Mouse (Mus musculus) liver, embryonic 11.5 days (tissue): ENCODE data around the gene Agtrap. TPM values are rescaled to one million over a fixed set of nuclear protein-coding genes. Genes with fewer than 3 reads are reported as not detected.
"Not testable (repeated sequence)": the region's sequence is repeated elsewhere in the genome, so short reads cannot be mapped to it uniquely, and the experiment has no call there.

Source experiments
- ATAC-seq: fragments of 200-750 bp; cut with Nextera tagmentation; replicated peaks from 2 replicates; pipeline ENCODE4 v1.8.0; 2017; ENCODE audit warnings: moderate number of reproducible peaks, mild to moderate bottlenecking, moderate TSS enrichment, moderate library complexity; ENCODE audit not compliant: low FRiP score
- DNase-seq: peaks from one replicate; pipeline ENCODE4 v3.0.0-alpha.2; 2017; ENCODE audit warnings: low spot score
- H3K27ac ChIP-seq: fragments of 300-500 bp; sonication (generic); 2 replicates; pipeline ENCODE4 v1.5.1; 2014; ENCODE audit warnings: mild to moderate bottlenecking, low read depth, low read length, control low read depth
- H3K27me3 ChIP-seq: fragments of 300-500 bp; sonication (generic); replicated peaks from 2 replicates; pipeline ENCODE4 v1.6.1; 2014; ENCODE audit warnings: low read length, mixed read lengths; ENCODE audit not compliant: control insufficient read depth, insufficient read depth
- H3K36me3 ChIP-seq: fragments of 300-500 bp; sonication (generic); 2 replicates; pipeline ENCODE4 v1.6.1; 2014; ENCODE audit warnings: mild to moderate bottlenecking, low read length, moderate library complexity, mixed read lengths; ENCODE audit not compliant: control insufficient read depth, insufficient read depth
- H3K4me1 ChIP-seq: fragments of 300-500 bp; sonication (generic); replicated peaks from 2 replicates; pipeline ENCODE4 v1.6.1; 2014; ENCODE audit warnings: low read length, mixed read lengths; ENCODE audit not compliant: control insufficient read depth, insufficient read depth
- H3K4me2 ChIP-seq: fragments of 300-500 bp; sonication (generic); 2 replicates; pipeline ENCODE4 v1.6.1; 2014; ENCODE audit warnings: mild to moderate bottlenecking, control low read depth, moderate library complexity
- H3K4me3 ChIP-seq: fragments of 300-500 bp; sonication (generic); 2 replicates; pipeline ENCODE4 v1.5.1; 2014; ENCODE audit warnings: low read depth, low read length, control low read depth
- H3K9ac ChIP-seq: fragments of 300-500 bp; sonication (generic); 2 replicates; pipeline ENCODE4 v1.6.1; 2014; ENCODE audit warnings: low read depth, low read length, control low read depth
- H3K9me3 ChIP-seq: fragments of 300-500 bp; sonication (generic); 2 replicates; pipeline ENCODE4 v1.6.1; 2016; ENCODE audit warnings: low read length, inconsistent platforms, mixed read lengths; ENCODE audit not compliant: control insufficient read depth
- WGBS: fragments of 180-500 bp; shearing (Covaris S2); extraction: QIAGEN DNeasy Blood & Tissue Kit; methylation state at CpG from one replicate; pipeline ENCODE4 v1.1.7; 2014; 5-methylcytosine and 5-hydroxymethylcytosine counted together
- polyA plus RNA-seq: library from polyadenylated mRNA; unstranded; fragments of >200 nt; fragmentation: Nextera tagmentation; extraction: Ambion mirVana; gene quantifications from 2 replicates; pipeline ENCODE4 v1.2.1, GENCODE M21; 2014

Gene Agtrap
- polyA plus RNA-seq, 1 experiment from 2014 or later: 18.3 TPM

DNA sequence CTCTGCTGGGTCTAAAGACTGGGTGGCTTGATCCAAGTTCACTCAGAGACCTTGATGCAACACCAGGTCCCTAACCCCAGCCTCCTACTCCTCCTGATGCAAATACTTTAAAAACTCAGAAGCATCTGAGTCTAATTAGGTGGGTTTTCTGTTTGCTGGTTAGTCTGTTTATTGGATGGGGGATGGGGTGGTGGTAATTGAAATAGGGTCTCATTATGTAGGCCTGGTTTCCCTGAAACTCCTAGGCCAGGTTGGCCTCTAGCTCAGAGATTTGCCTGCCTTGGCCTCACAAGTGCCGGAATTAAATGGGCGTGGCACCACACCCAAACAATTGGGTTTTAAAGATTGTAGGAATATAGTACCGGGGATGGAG lies 34.8 kb upstream of the Agtrap start:
- DNase-seq: no peak
- H3K27ac ChIP-seq: no peak overlapping the region
- H3K36me3 ChIP-seq: no peaks in the 10 kb centered on the region
- no peaks in the 10 kb centered on the region for H3K9me3 ChIP-seq
- H3K27me3 ChIP-seq: peaks cover 12% of the 10 kb centered on the region
- no peaks in the 10 kb centered on the region for H3K4me1 ChIP-seq
- no peak overlapping the region for H3K9ac ChIP-seq
- ATAC-seq: no peak
- H3K4me2 ChIP-seq: no peak overlapping the region
- WGBS: 70% methylated on average over 3 of the region's 3 CpGs
- no peak overlapping the region for H3K4me3 ChIP-seq

DNA sequence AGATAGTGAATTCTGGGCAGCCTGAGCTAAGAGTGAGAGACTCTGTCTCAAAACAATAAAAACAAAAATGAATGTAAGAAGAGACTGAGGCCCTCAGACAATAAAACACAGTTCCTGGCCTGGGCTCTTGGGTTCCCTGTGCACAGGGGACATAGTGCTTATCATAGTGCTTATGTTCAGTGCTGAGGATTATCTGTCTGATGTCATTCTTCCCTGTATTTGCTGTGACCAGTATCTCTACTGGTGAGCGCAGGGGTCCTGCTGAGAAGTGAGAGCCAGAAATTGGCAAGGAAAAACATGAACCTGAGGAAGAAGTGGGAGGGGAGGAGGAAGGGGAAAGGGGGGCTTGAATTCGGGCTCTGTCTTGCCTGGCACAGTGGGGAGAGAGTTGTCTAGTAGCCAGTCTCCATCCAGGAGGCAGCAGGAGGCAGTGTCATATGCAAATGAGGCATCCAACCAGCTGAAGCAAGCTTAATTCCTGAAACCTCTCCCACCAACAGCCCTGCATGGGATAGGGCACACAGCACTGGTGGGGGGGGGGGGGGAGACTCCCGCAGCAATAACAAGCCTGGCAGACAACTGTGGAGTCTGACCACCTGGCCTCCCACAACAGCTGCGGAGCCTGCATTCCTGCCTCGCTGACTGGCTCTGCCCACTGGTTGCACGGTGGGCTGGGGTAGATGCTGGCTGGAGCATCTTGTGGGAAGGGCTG lies 34.3 kb upstream of the Agtrap start:
- WGBS: 31% methylated on average over 6 of the region's 6 CpGs
- Histone ChIP-seq H3K4me3 (no peak overlapping the region), H3K9ac (no peak overlapping the region), H3K27me3 (peaks cover 7% of the 10 kb centered on the region), H3K4me1 (no peaks in the 10 kb centered on the region), H3K9me3 (no peaks in the 10 kb centered on the region), H3K4me2 (no peak overlapping the region), H3K27ac (no peak overlapping the region), H3K36me3 (no peaks in the 10 kb centered on the region)
- DNase-seq: no peak
- no peak for ATAC-seq

DNA sequence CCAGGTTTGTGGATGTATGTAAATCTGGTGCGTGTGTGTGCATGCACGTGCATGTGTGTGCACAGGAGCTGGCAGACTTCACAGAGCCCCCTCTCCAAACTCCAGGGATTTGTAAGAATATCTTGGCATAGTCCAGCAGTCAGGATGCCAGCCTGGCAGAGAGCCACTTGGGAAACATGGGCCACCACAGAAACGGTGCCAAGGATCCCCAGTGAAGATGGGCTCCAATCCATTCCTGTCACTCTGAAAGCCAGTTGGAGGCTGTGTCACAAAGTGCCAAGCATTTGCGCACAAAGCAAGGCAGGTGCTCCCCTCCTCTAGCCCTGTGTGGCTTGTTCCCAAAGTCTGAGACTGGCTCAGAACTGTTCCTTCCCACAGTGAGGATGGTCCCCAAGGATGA lies 33.5 kb upstream of the Agtrap start:
- peaks cover 5% of the 10 kb centered on the region for H3K27me3 ChIP-seq
- WGBS: 81% methylated on average over 4 of the region's 4 CpGs

DNA sequence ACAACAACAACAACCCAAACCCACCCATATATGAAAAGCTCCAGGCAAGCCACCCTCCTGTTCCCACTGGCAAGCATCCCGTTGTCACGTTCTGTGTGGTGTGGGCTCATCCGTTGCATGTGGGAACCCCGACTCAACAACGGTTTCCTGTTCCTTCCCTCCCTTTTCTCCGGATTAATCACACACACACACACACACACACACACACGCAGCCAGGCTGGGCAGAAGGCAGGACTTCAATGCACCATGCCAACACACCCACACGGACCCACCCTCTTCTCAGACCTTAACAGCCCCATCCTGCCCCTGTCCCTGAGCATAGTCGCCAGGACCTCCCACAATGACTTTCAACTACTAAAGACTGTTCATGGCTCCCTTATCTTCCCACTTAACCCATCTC lies 32.7 kb upstream of the Agtrap start:
- no peaks in the 10 kb centered on the region; the same call in 1 of the 2 replicates for H3K9me3 ChIP-seq
- no peak overlapping the region for H3K4me2 ChIP-seq
- no peak overlapping the region for H3K9ac ChIP-seq
- WGBS: 74% methylated on average over 9 of the region's 9 CpGs
- H3K27ac ChIP-seq: no peak overlapping the region
- H3K36me3 ChIP-seq: no peaks in the 10 kb centered on the region
- no peaks in the 10 kb centered on the region for H3K4me1 ChIP-seq
- H3K4me3 ChIP-seq: no peak overlapping the region
- peaks cover 5% of the 10 kb centered on the region for H3K27me3 ChIP-seq
- DNase-seq (no peak), ATAC-seq (no peak)

More for the DNA sequence above, 33.5 kb upstream of the Agtrap start:
- Histone ChIP-seq H3K4me1 (no peaks in the 10 kb centered on the region), H3K36me3 (no peaks in the 10 kb centered on the region), H3K9ac (no peak overlapping the region), H3K27ac (no peak overlapping the region), H3K9me3 (no peaks in the 10 kb centered on the region; the same call in 1 of the 2 replicates), H3K4me3 (no peak overlapping the region), H3K4me2 (no peak overlapping the region)
- DNase-seq (no peak), ATAC-seq (no peak)

DNA sequence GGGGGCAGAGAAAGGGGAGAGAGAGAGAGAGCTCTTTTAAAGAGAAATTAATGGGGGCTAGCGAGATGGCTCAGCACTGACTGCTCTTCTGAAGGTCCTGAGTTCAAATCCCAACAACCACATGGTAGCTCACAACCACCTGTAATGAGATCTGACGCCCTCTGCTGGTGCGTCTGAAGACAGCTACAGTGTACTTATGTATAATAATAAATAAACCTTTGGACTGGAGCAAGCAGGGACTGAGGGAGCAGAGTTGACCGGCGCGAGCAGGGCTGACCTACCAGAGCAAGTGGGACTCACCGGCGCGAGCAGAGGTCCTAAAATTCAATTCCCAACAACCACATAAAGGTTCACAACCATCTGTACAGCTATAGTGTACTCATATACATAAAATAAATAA lies 31.7 kb upstream of the Agtrap start:
- H3K4me3 ChIP-seq, H3K27me3 ChIP-seq, ATAC-seq, H3K9me3 ChIP-seq, H3K27ac ChIP-seq, H3K4me1 ChIP-seq, H3K4me2 ChIP-seq, H3K36me3 ChIP-seq, DNase-seq, H3K9ac ChIP-seq: not testable (repeated sequence)
- WGBS: 76% methylated on average over 9 of the region's 9 CpGs

GRCm38 (mm10) chr4:148117392-148117791 lies 29.6 kb upstream of the Agtrap start:
- Histone ChIP-seq H3K27me3 (peaks cover 9% of the 10 kb centered on the region), H3K9ac (no peak overlapping the region), H3K4me3 (no peak overlapping the region), H3K36me3 (no peaks in the 10 kb centered on the region), H3K4me2 (no peak overlapping the region), H3K27ac (no peak overlapping the region), H3K9me3 (no peaks in the 10 kb centered on the region; the same call in 1 of the 2 replicates), H3K4me1 (no peaks in the 10 kb centered on the region)
- DNase-seq (no peak), ATAC-seq (no peak)
- 67% methylated on average over 4 of the region's 4 CpGs for WGBS

DNA sequence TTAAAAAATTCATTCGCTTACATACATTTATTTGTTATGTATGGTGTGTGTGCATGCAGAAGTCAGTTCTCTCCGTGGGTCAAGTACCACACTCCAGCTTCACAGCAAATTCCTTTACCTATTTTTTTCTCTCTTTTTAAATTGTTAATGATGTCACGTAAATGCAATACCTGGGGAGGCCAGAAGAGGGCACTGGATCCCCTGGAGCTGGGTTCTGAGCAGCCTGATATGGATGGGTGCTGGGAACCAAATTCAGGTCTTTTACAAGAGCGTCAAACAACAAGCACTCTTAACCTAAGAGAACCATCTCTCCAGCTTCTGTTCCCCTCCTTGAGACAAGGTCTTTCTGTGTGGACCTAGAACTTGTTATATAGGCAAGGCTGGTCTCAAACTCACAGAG lies 28.8 kb upstream of the Agtrap start:
- Histone ChIP-seq H3K4me2 (no peak overlapping the region), H3K27me3 (peaks cover 9% of the 10 kb centered on the region), H3K36me3 (no peaks in the 10 kb centered on the region), H3K27ac (no peak overlapping the region), H3K4me3 (no peak overlapping the region), H3K4me1 (no peaks in the 10 kb centered on the region), H3K9ac (no peak overlapping the region), H3K9me3 (no peaks in the 10 kb centered on the region; the same call in 1 of the 2 replicates)
- ATAC-seq: no peak
- no peak for DNase-seq
- 65% methylated on average over 4 of the region's 4 CpGs for WGBS

DNA sequence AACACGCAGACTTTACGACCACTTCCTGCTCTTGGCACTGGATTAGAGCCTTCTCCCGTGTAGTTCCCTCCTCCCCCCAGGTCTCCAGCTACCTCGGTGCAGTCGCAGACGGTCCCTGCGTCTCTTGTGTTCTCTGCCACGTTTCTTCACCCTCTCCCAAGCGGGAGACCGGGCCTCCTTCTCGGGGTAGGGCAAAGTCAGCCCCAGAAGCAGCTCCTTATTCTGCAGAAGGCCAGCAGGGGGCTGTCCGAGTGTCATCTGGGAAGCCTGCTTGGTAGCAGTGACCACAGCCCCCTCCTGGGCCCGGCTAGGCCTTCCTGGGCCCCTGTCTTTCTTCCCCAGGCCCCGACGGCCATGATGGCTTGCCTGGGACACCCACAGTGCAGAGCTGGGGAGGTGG lies 27.6 kb upstream of the Agtrap start:
- no peak for DNase-seq
- H3K4me2 ChIP-seq: peak overlapping the region; percentile 18; the same call in 1 of the 2 replicates
- WGBS: 3% methylated on average over 15 of the region's 15 CpGs
- no peak overlapping the region for H3K9ac ChIP-seq
- H3K27me3 ChIP-seq: peaks cover 3% of the 10 kb centered on the region
- H3K27ac ChIP-seq: no peak overlapping the region
- no peaks in the 10 kb centered on the region for H3K4me1 ChIP-seq
- H3K9me3 ChIP-seq: no peaks in the 10 kb centered on the region; the same call in 1 of the 2 replicates
- no peaks in the 10 kb centered on the region for H3K36me3 ChIP-seq
- peak; percentile 33; the same call in 1 of the 2 replicates for ATAC-seq
- H3K4me3 ChIP-seq: no peak overlapping the region

DNA sequence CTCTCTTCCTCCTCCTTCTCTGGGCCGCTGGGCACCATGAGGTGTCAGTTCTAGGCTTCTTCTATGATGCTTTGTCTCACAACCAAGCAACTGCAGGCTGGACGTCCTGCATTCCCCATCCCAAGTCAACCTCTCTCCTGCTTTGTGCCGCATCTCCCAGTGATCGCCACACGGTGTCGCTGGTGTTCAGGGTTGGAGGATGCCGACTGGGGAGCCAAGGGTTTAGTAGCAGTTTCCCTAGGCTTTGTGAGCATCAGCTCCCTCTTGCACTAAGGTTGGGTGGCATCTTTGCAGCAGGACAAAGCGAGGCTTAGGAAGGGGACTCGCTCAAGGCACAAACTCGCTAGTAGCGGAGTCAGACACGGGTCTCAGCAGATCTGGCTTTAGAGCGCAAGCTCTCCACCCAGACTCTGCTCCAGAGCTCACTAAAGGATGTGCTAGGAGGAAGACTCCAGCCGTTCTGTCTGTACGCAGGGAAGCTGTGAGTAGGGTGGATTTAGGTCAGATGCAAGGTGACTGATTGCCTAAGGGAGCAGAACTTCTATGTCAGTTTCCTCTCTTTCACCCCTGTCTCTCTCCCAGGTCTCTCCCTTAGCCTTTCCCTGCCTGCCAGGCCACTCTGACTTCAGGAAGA lies 27.0 kb upstream of the Agtrap start:
- Histone ChIP-seq H3K9ac (no peak overlapping the region), H3K9me3 (no peaks in the 10 kb centered on the region; the same call in 1 of the 2 replicates), H3K4me2 (no peak overlapping the region), H3K27ac (no peak overlapping the region), H3K36me3 (no peaks in the 10 kb centered on the region), H3K4me1 (no peaks in the 10 kb centered on the region), H3K27me3 (peaks cover 3% of the 10 kb centered on the region), H3K4me3 (no peak overlapping the region)
- DNase-seq (peak; percentile 81), ATAC-seq (peak; percentile 56; the same call in 1 of the 2 replicates)
- WGBS: 6% methylated on average over 15 of the region's 15 CpGs
